Mouse (Mus musculus) liver, adult 2 months (tissue): Measurements from ENCODE around the gene Gm10283. TPM values are rescaled to one million over a fixed set of nuclear protein-coding genes. Genes with fewer than 3 reads are reported as not detected.

Experiments used
- DNase-seq: peaks from one replicate; pipeline ENCODE4 v3.0.0-alpha.2; 2011; ENCODE audit warnings: low read depth, low spot score; ENCODE audit errors: extremely low read depth
- H3K27ac ChIP-seq: fragments of 200-500 bp; replicated peaks from 2 replicates; pipeline ENCODE4 v1.5.1; 2012; ENCODE audit warnings: low read depth, mild to moderate bottlenecking, control low read depth, inconsistent platforms, low read length; ENCODE audit not compliant: insufficient read depth
- H3K27me3 ChIP-seq: fragments of 200-500 bp; 2 replicates; pipeline ENCODE4 v1.6.1; 2012; ENCODE audit warnings: mild to moderate bottlenecking, moderate library complexity, low read length, inconsistent platforms; ENCODE audit not compliant: control insufficient read depth, insufficient read depth
- H3K36me3 ChIP-seq: fragments of 200-500 bp; 2 replicates; pipeline ENCODE4 v1.6.1; 2012; ENCODE audit warnings: low read length, inconsistent platforms; ENCODE audit not compliant: control insufficient read depth, insufficient read depth
- H3K4me1 ChIP-seq: fragments of 200-500 bp; 2 replicates; pipeline ENCODE4 v1.6.1; 2011; ENCODE audit warnings: low read length; ENCODE audit not compliant: control insufficient read depth, insufficient read depth
- H3K4me3 ChIP-seq: fragments of 200-500 bp; 2 replicates; pipeline ENCODE4 v1.5.1; 2011; ENCODE audit warnings: low read depth, mild to moderate bottlenecking, control low read depth, low read length, moderate library complexity; ENCODE audit not compliant: insufficient read depth
- H3K79me2 ChIP-seq: fragments of 200-500 bp; 2 replicates; pipeline ENCODE4 v1.6.1; 2012; ENCODE audit warnings: inconsistent platforms, mild to moderate bottlenecking, low read length, moderate library complexity; ENCODE audit not compliant: control insufficient read depth, insufficient read depth
- H3K9ac ChIP-seq: fragments of 200-500 bp; 2 replicates; pipeline ENCODE4 v1.6.1; 2012; ENCODE audit warnings: low read depth, mild to moderate bottlenecking, control low read depth, inconsistent platforms, low read length
- CTCF ChIP-seq: fragments of 200-500 bp; IDR thresholded peaks from 2 replicates; pipeline ENCODE4 v1.5.1; 2011; ENCODE audit warnings: low read depth, low read length, control low read depth
- POLR2A ChIP-seq: fragments of 200-500 bp; IDR thresholded peaks from 2 replicates; pipeline ENCODE4 v1.6.1; 2011; ENCODE audit warnings: low read length, control low read depth; ENCODE audit not compliant: insufficient read depth; ENCODE audit errors: extremely low read depth
- WGBS: fragments of 180-500 bp; shearing (Covaris S2); methylation state at CpG from one replicate; pipeline ENCODE4 v1.1.7; 2018; 5-methylcytosine and 5-hydroxymethylcytosine counted together
- polyA plus RNA-seq: library from polyadenylated mRNA; depleted of rRNA; stranded (reverse); fragments of >200 nt; gene quantifications from 2 replicates; pipeline ENCODE4 v1.2.3, GENCODE M21; 2012
- total RNA-seq: library from RNA; depleted of rRNA; stranded (reverse); fragments of >200 nt; gene quantifications from 2 replicates; pipeline ENCODE4 v1.2.3, GENCODE M21; 2014

Gm10283 gene
- total and polyA plus RNA-seq, 2 experiments = not detected

DNA sequence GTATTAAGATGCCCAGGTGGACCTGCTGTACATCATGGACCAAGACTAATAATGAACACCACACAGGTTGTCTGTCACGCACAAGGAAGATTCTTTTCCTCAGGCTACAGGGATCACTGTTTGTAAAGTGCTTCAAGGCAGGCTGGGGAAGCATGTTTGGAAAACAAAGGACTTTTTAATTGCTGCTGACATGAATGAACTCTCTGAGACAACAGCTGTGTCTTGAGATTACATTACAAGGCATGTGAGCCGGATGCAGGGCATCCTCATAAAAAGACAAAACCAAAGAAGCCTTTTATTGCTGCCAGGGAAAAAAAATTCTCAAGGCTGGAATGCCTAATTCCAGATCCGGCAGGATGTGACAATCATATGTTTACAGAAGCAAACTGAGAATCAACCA lies 64.4 kb downstream of the Gm10283 start:
- H3K27ac ChIP-seq = no peak overlapping the region
- TF ChIP-seq CTCF (no peak), POLR2A (no peak)
- H3K79me2 ChIP-seq = no peaks in the 10 kb centered on the region
- 68% methylated on average over 3 of the region's 3 CpGs for WGBS
- no peak overlapping the region for H3K4me3 ChIP-seq
- H3K36me3 ChIP-seq = no peaks in the 10 kb centered on the region
- no peak overlapping the region for H3K9ac ChIP-seq
- no peak for DNase-seq
- no peaks in the 10 kb centered on the region for H3K27me3 ChIP-seq
- H3K4me1 ChIP-seq = no peaks in the 10 kb centered on the region

DNA sequence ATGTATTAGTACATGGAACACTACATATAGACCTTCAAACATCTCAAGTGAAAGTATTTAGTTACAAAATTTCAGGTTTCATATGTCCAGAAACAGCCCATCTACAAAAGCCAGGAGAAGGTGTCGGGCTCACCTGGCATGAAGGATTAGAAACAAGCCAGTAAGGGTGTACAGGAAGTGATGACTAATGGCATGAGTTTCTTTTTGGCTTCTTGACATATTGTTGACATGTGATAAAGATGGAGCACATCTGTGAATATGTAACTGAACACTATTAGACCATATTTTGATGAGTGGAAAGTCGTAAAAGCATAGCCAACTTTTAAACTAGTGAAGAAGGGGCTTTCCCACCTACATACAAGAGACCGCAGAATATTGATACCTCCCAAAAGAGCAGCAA lies 66.1 kb downstream of the Gm10283 start:
- TF ChIP-seq CTCF = no peak
- TF ChIP-seq POLR2A = no peak
- H3K4me3 ChIP-seq = no peak overlapping the region
- no peaks in the 10 kb centered on the region for H3K79me2 ChIP-seq
- no peaks in the 10 kb centered on the region for H3K27me3 ChIP-seq
- no peaks in the 10 kb centered on the region for H3K36me3 ChIP-seq
- no peak overlapping the region for H3K9ac ChIP-seq
- no peak for DNase-seq
- H3K27ac ChIP-seq = no peak overlapping the region
- WGBS = 89% methylated on average over 3 of the region's 3 CpGs
- H3K4me1 ChIP-seq = no peaks in the 10 kb centered on the region

DNA sequence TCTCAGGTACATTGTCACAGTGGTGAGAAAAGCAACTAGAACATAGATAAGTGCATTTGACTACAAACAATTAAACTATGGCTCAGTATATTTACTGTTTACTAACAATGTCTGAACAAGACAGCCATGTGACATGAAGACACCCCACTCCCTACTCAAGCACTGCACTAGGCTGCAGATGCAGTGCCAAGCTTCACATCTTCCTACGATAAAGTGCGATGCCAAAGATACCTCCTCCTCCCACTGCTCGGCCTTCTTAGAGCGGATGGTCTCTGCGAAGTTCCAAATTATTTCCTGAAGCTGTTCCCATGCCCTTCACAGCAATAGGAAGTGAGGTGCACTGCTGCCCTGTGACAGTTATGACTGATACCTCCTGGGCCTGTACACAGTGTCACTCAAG lies 70.3 kb downstream of the Gm10283 start:
- Histone ChIP-seq H3K9ac (no peak overlapping the region), H3K36me3 (no peaks in the 10 kb centered on the region), H3K27me3 (no peaks in the 10 kb centered on the region), H3K4me1 (no peaks in the 10 kb centered on the region), H3K27ac (no peak overlapping the region), H3K79me2 (no peaks in the 10 kb centered on the region), H3K4me3 (no peak overlapping the region)
- 90% methylated on average over 5 of the region's 5 CpGs for WGBS
- no peak for TF ChIP-seq POLR2A
- no peak for TF ChIP-seq CTCF
- no peak for DNase-seq

DNA sequence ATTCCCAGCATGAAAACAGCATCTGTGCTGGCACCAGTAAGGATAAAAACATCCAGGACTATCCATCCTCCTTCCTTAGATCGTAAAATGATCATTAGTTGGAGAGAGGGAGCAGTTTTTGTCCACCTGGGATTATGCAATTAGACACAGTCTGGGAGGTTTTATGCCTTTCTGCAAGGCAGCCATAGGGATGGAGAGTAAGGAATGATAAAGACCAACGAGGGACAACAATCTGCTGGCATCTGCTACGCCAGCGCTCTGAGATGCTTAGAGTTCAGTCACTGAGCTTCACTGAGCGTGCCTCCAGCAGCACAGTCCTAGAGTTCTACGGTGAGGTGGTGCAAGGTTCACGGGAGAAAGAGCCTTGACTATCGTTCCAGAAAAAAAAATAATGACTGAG lies 96.6 kb downstream of the Gm10283 start:
- H3K79me2 ChIP-seq = no peaks in the 10 kb centered on the region
- no peaks in the 10 kb centered on the region for H3K36me3 ChIP-seq
- whole genome bisulfite sequencing = 78% methylated on average over 8 of the region's 8 CpGs
- H3K4me3 ChIP-seq = no peak overlapping the region
- no peak for TF ChIP-seq POLR2A
- H3K27me3 ChIP-seq = no peaks in the 10 kb centered on the region
- no peak overlapping the region for H3K9ac ChIP-seq
- H3K27ac ChIP-seq = no peak overlapping the region
- no peak for DNase-seq
- no peaks in the 10 kb centered on the region for H3K4me1 ChIP-seq

DNA sequence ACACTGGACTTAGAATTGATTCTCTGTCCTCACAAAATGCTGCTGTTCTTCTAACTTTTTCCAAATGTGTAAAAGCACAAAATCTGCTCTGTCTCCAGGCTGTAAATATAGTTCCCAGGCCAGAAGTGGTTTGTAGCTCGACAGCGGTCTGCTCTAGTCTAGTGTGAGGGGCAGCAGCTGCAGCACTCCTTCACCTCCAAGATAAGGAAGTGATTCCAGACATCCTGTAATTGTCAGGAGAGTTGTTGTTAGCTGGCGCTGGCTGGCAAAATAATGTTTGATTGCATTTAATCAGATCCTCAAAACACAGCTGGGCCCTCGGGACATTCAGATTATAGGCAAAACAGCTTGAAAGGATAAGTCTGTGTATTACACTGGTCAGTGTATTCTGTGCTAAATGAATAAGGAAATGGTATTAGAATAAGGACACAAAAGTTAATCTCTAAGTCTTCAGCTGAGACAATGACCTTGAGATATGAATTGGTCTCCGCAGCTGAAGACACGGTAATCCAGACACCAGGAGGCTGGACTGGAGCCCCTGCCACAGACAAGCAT lies 97.9 kb downstream of the Gm10283 start:
- Histone ChIP-seq H3K27me3 (no peaks in the 10 kb centered on the region), H3K36me3 (no peaks in the 10 kb centered on the region), H3K9ac (no peak overlapping the region), H3K79me2 (no peaks in the 10 kb centered on the region), H3K4me3 (no peak overlapping the region), H3K4me1 (no peaks in the 10 kb centered on the region), H3K27ac (no peak overlapping the region)
- TF ChIP-seq CTCF (no peak), POLR2A (no peak)
- 64% methylated on average over 6 of the region's 6 CpGs for WGBS
- no peak for DNase-seq

DNA sequence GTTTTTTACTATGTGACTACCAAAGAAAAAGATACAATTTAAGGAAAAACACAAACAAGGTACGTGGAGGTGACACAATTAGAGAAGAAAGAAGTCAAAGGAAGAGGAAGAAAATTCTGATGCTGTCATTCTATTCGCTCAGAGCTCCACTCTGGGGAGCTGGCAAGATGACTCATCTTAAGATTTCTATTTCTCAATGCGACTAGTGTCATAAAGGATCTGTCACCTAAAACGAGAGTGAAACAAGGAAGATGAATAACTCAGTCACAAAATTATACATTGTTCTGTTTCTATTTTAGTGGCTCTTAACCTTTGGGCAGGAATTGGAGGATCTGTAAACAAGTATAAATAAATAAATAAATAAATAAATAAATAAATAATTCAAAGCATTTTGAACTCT lies 109.3 kb downstream of the Gm10283 start:
- H3K27ac ChIP-seq = no peak overlapping the region
- 67% methylated on average over 4 of the region's 4 CpGs for WGBS
- H3K36me3 ChIP-seq = no peaks in the 10 kb centered on the region
- no peaks in the 10 kb centered on the region for H3K79me2 ChIP-seq
- no peak for DNase-seq
- H3K9ac ChIP-seq = no peak overlapping the region
- H3K4me1 ChIP-seq = no peaks in the 10 kb centered on the region
- TF ChIP-seq POLR2A (no peak), CTCF (no peak)
- no peaks in the 10 kb centered on the region for H3K27me3 ChIP-seq
- no peak overlapping the region for H3K4me3 ChIP-seq
